Mouse (Mus musculus) myocyte (in vitro differentiated cells): Measurements from ENCODE around the gene Crb2.

ENCODE experiments used
- CEBPB ChIP-seq: IDR thresholded peaks from 2 replicates; pipeline ENCODE4 v1.6.1; 2011; ENCODE audit warnings: mild to moderate bottlenecking, moderate library complexity; ENCODE audit not compliant: poor library complexity, insufficient read depth, severe bottlenecking
- MAX ChIP-seq: IDR thresholded peaks from one replicate; pipeline ENCODE4 v1.6.1; 2011; ENCODE audit warnings: low read depth, mild to moderate bottlenecking, control low read depth
- MYOD1 ChIP-seq, 3 experiments: IDR thresholded peaks; one replicate each; pipeline ENCODE4 v1.6.1; 2011; ENCODE audit warnings: control low read depth in 2 of 3, low read depth in 2 of 3, mild to moderate bottlenecking in 2 of 3, moderate library complexity in 1 of 3; ENCODE audit not compliant: insufficient read length in 2 of 3, control insufficient read depth in 1 of 3
- MYOG ChIP-seq, 3 experiments: IDR thresholded peaks; one replicate each; pipeline ENCODE4 v1.6.1; 2011; ENCODE audit warnings: control low read depth in 2 of 3, low read depth in 2 of 3, mild to moderate bottlenecking in 2 of 3; ENCODE audit not compliant: insufficient read length in 2 of 3, control insufficient read depth in 1 of 3, insufficient read depth in 1 of 3
- POLR2A ChIP-seq: IDR thresholded peaks from one replicate; pipeline ENCODE4 v1.6.1; 2011; ENCODE audit warnings: low read depth, mild to moderate bottlenecking, control low read depth, moderate library complexity; ENCODE audit not compliant: insufficient read length
- POLR2AphosphoS2 ChIP-seq: IDR thresholded peaks from one replicate; pipeline ENCODE4 v1.6.1; 2011; ENCODE audit warnings: low read depth, control low read depth; ENCODE audit not compliant: insufficient read length
- TCF12 ChIP-seq: IDR thresholded peaks from one replicate; pipeline ENCODE4 v1.6.1; 2011; ENCODE audit warnings: mild to moderate bottlenecking, control low read depth; ENCODE audit not compliant: poor library complexity, insufficient read depth, severe bottlenecking
- USF1 ChIP-seq: IDR thresholded peaks from one replicate; pipeline ENCODE4 v1.6.1; 2011; ENCODE audit warnings: low read depth, mild to moderate bottlenecking, control low read depth, moderate library complexity

DNA sequence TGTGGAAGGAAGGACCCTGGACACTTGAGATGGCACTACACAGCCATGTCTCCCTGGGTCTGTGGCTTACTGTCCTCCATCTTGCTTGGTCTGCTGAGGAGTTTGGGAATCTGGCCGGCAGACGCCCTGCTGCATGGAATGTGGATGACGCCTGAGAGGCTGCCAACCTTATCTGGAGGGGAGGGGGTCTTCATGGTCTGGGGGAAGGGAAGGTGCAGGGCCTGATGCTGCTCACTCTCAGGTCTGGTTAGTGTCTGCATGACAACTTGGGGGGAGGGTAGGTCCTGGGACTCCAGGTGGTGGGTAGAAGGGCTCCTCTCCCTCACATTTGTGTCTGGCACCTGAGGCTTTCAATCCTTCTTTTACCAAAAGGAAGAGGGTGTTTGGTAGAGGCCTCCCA is 5.4 kb downstream of the Crb2 start:
- no peak for TF ChIP-seq POLR2A
- no peak for TF ChIP-seq CEBPB
- no peak for TF ChIP-seq MYOG (IDR thresholded peaks at IDR 0.05; ENCODE audit: control insufficient read depth in 1 of 3, insufficient read depth in 1 of 3, insufficient read length in 2 of 3, low read depth in 2 of 3)
- no peak for TF ChIP-seq USF1
- TF ChIP-seq POLR2AphosphoS2: no peak
- no peak for TF ChIP-seq MAX
- no peak for TF ChIP-seq MYOD1 (IDR thresholded peaks at IDR 0.05; ENCODE audit: control insufficient read depth in 1 of 3, insufficient read length in 2 of 3, low read depth in 2 of 3)
- no peak for TF ChIP-seq TCF12
